Mouse (Mus musculus) kidney, adult 18-20 months (tissue): ENCODE results near the gene Sntb2.
"Not testable (repeated sequence)": the region's sequence is repeated elsewhere in the genome, so short reads cannot be mapped to it uniquely, and the experiment has no call there.

Source experiments
- DNase-seq: peaks from one replicate; pipeline ENCODE4 v3.0.0; 2021

Sntb2 gene

DNA sequence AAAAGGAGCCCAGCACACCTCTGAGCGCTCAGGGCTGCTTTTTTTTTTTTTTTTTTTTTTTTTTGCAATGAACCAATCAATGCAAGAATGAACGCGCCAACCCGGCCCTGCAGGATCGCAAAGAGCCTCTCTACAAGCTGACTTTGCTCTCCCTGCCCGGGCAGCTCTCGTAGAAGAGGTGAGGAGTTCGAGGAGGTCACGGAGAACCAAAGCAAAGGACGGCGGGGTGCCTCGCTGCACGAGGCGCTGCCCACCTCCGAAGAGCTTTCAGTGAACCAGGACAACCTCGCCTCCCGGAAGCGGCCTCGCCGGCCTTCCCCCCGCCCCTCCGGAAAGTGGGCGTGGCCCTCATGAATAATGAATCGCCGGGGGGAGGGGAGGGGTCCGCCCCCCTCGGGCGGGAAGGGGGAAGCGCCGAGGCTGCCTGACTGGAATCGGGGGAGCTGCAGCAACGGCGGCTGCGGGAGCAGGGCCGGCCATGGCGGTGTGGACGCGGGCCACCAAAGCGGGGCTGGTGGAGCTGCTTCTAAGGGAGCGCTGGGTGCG is at the start of gene Sntb2:
Gene Sntb2 (plus strand): TSS at position 427 of the 546 bp plus-strand sequence.
- peak; percentile 95 for DNase-seq

- DNase-seq: peak; percentile 73
Measured at GRCm38 (mm10) chr8:106887336-106888189, 48.0 kb upstream of the Sntb2 start.

GRCm38 (mm10) chr8:106888803-106889202 is 46.7 kb upstream of the Sntb2 start:
- DNase-seq: no peak

DNA sequence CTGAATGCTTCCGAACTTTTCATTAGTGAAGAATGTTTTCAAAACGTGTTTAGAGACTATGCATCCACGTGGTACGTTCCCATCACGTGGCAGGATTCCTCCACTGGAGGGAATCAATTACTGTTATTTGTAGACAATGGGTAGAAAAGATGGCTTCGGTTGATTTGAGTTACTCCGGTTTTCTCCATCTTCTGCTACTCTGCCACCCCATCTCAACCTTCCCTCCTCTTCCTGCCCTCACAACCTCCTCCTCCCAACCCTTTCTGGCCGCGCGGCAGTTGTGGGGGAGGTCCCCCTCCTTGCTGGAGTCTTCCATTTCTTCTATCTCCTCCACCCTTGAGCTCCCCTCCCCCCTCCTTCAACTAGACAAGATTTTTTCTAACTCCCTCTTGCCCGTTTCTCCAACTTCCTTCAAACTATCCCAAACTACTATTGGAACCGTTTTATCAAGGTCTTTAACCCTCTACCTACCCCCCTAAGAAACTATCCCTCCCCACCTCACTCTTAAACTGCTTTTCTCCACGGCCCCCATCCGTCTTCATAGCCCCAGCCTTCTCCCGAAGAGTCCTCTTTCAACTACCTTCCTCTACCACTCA is 43.2 kb upstream of the Sntb2 start:
- DNase-seq: no peak

- DNase-seq: no peak
Measured at GRCm38 (mm10) chr8:106892806-106893451, 42.6 kb upstream of the Sntb2 start.

DNA sequence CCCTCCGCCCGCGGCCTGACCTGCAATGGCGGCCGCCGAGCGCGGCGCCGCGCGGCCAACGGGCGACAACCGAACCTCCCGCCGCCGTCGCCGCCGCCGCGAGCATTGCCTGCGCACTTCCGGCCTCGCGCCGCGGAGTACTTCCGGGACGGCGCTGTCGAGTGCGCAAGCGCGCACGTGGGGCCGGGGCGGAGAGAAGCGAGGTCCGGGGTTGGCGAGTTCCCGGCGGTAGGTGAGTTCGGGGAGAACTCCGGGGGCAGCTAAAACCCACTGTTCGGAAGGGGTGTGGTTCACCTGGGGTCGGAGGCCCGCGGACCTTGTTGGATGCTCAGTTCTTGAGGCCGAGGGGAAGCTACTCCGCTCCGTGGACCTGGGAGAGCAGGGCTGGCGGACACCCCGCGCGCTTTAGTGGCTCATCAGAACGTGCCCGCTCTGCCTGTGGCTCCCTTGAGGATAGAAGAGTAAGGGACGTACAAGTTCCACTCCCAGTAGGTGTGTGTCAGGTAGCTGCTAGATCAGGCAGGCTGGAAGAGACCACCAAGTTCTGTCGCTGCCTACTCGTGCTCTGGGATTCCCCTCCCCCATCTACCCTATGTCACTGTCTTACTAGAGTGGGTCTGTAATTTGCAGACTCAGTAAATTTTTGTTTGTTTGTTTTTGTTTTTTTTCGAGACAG is 41.9 kb upstream of the Sntb2 start, which contains the start of gene Utp4:
Gene Utp4 (plus strand): TSS at position 156 of the 676 bp plus-strand sequence.
- peak; percentile 88 for DNase-seq

DNA sequence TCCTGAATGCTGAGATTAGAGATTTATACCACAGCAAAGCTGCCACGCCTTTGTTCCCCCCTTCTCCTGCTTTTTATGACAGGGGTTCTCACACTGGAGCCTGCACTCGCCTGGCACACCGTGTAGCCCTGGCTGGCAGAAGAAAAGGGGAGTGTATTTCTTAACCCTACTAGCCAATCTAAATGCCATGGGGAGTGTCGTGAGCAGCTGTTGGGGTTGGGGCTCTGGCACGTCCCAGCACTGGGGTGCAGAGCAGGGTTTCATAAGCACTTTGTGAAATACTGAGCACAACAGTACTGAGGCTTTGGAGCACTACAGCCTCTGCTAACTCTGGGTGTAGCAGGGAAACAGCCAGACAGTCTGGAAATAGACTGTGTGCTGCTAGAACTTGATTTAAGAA is 36.1 kb upstream of the Sntb2 start:
- DNase-seq: no peak

- peak; percentile 73 for DNase-seq
Measured at GRCm38 (mm10) chr8:106905727-106906480, 29.6 kb upstream of the Sntb2 start.

DNA sequence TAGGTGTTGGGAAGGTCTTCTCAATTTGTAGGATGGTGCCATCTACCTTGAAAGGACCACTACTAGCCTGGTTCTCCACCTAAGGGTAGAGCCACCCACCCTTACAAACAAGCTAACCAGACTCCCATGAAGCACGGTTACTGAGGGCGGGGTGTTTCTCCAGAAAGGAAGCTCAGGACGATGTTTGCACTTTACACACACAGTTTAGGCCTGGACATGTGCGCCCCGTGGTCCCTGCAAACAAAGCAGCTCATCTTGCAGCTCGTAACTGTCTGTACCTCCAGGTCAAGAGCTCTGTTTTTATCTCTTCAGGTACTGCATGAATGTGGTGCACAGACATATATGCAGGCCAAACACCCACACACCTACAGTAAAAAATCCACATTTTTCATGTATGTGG is 28.9 kb upstream of the Sntb2 start:
- DNase-seq: no peak

GRCm38 (mm10) chr8:106907450-106907849 is 28.1 kb upstream of the Sntb2 start:
- DNase-seq: no peak

DNA sequence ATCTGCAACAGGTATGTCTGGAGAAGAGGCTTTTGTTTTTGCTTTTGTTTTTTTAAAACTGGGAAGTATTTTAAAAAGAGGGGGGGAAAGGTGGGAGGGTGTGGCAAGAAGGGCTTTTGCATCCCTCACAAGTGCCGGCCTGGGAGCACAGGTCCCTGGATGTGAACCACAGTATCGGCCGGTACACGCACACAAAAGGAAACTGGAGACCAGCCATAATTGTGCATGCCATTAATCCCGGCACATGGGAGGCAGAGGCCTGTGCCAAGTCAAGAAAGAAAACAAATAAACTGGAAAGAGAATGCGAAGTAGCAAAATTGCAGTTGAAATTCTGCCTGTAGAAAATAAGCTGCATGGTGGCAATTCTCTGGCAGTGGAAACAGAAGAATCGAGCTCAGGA is 27.3 kb upstream of the Sntb2 start:
- DNase-seq: no peak

- DNase-seq: no peak
Measured at GRCm38 (mm10) chr8:106913631-106914030, 21.9 kb upstream of the Sntb2 start.

DNA sequence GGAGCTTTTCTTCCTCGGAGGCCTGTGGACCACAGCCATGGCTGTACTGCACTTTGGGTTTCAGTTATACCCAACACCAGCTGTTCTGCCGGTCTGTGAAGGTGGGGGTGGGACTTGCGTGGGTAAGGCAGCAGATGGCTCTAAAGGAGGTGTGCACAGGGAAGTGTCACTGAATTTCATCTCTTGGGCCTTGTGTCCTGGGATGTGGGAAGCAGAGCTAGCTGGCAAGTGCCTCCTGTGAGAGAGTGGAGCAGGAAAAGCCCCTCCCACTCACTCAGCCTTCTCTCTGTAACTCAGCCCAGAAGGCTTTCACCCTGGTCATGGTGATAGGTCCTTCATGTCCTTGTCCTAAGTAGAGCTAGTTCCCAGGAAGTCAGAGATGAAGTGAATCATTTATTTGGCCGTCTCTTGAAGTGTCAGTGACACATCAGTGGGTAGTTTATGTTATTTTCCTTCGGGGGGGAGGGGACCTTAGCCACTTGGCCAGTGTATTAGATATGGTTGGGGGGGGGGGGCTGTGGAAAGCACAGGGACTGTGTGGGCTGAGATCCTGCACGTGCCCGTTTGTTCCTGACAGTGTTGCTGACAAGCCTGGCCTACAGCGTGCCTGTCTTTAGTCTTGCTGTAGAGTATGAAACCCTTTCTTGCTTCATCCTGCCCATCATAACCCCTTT is 15.7 kb upstream of the Sntb2 start:
- DNase-seq: no peak

GRCm38 (mm10) chr8:106920395-106920741 is 15.2 kb upstream of the Sntb2 start:
- no peak for DNase-seq

DNA sequence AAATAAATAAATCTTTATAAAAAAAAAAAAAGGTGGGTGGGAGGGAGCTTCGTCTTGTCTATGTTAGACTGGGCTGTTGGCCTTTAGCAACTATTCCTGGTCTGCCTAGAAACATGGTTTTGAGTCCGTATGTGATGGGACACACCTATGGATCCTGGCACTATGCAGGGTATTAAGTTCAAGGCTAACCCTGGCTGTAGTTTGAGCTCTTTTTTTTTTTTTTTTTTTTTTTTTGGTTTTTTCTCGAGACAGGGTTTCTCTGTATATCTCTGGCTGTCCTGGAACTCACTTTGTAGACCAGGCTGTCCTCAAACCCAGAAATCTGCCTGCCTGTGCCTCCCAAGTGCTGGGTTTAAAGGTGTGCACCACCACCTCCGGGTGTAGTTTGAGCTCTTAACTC is 11.5 kb upstream of the Sntb2 start:
- DNase-seq: no peak

DNA sequence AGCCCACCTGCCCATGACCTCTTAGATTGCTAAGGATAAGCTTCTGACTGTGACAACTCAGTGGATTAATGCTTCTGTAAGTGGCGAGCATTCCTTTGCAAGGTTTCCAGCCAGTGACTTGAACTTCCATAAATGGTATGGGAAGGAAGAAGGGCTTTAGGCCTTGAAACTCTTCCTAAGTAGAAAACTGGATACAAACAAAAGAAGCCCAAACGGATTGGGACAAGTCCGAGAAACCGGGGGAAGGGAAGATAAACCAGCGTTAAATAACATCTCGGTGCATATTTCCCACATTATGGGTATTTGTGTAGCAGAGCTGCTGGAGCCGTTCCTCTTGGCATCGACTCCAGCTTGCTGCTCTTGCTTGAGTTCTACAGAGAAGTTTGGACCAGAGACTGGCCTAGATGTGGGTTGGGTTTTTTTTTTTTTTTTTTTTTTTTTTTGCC is 10.6 kb upstream of the Sntb2 start:
- no peak for DNase-seq

- no peak for DNase-seq
Measured at GRCm38 (mm10) chr8:106925446-106925845, 10.1 kb upstream of the Sntb2 start.

GRCm38 (mm10) chr8:106927247-106927646 is 8.3 kb upstream of the Sntb2 start:
- no peak for DNase-seq

- not testable (repeated sequence) for DNase-seq
Measured at GRCm38 (mm10) chr8:106928182-106928581, 7.4 kb upstream of the Sntb2 start.

- DNase-seq: peak; percentile 68
Measured at GRCm38 (mm10) chr8:106929155-106929913, 6.2 kb upstream of the Sntb2 start.

- DNase-seq: no peak
Measured at GRCm38 (mm10) chr8:106929921-106930320, 5.6 kb upstream of the Sntb2 start.
